Mouse (Mus musculus): ENCODE data around the gene Gzma. TPM values are rescaled to one million over a fixed set of nuclear protein-coding genes. Genes with fewer than 3 reads are reported as not detected.

Gzma gene
- polyA plus RNA-seq, 1 experiment = 15.8 TPM

DNA sequence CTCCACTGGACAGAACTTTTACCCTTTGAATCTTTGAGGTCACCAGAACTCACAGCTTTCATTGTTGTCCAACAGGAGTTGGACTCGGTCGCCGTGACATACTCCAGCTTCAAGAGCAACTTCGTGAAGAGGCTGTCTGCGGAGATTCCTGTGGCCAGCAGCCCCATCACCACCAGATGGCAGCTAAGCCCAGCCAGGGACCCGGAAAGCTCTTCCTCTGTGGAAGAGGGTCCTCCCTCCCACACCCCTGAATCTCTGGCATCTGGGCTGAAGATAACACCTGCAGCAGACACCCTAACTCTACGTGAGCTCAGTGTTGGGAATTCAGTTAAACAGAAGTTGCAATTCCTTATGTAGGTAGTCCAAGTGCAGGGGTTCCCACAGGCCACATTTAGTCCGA, 45.0 kb downstream of the Gzma start:
- Histone ChIP-seq H3K4me3 (ENCODE audit: control insufficient read depth, insufficient read depth, low read length) (no peak overlapping the region), H3K4me1 (replicated peaks; ENCODE audit: control insufficient read depth, insufficient read depth, low read length) (peaks cover 4% of the 10 kb centered on the region), H3K27me3 (ENCODE audit: control insufficient read depth, insufficient read depth, low read length) (no peaks in the 10 kb centered on the region), H3K27ac (ENCODE audit: control insufficient read depth, insufficient read depth, low read length) (no peak overlapping the region), H3K36me3 (ENCODE audit: control insufficient read depth, insufficient read depth, low read length) (no peaks in the 10 kb centered on the region)
- TF ChIP-seq POLR2A (IDR thresholded peaks at IDR 0.05; ENCODE audit: control insufficient read depth, extremely low read depth, insufficient read depth, low read length, poor library complexity) = no peak
- TF ChIP-seq CTCF (IDR thresholded peaks at IDR 0.05; ENCODE audit: borderline replicate concordance, control insufficient read depth, extremely low read depth, insufficient read depth, low read length, poor library complexity) = no peak
- DNase-seq = peak; percentile 23
- 66% methylated on average over 8 of the region's 8 CpGs for WGBS

GRCm38 (mm10) chr13:113054230-113054629, 46.6 kb downstream of the Gzma start:
- H3K4me1 ChIP-seq (replicated peaks; ENCODE audit: control insufficient read depth, insufficient read depth, low read length) = peaks cover 4% of the 10 kb centered on the region
- no peaks in the 10 kb centered on the region for H3K27me3 ChIP-seq (ENCODE audit: control insufficient read depth, insufficient read depth, low read length)
- no peak overlapping the region for H3K27ac ChIP-seq (ENCODE audit: control insufficient read depth, insufficient read depth, low read length)
- DNase-seq = peak; percentile 20
- H3K4me3 ChIP-seq (ENCODE audit: control insufficient read depth, insufficient read depth, low read length) = no peak overlapping the region
- no peaks in the 10 kb centered on the region for H3K36me3 ChIP-seq (ENCODE audit: control insufficient read depth, insufficient read depth, low read length)
- TF ChIP-seq CTCF (IDR thresholded peaks at IDR 0.05; ENCODE audit: borderline replicate concordance, control insufficient read depth, extremely low read depth, insufficient read depth, low read length, poor library complexity) (no peak), POLR2A (IDR thresholded peaks at IDR 0.05; ENCODE audit: control insufficient read depth, extremely low read depth, insufficient read depth, low read length, poor library complexity) (no peak)
- 46% methylated on average over 8 of the region's 8 CpGs for WGBS

- TF ChIP-seq CTCF (IDR thresholded peaks at IDR 0.05; ENCODE audit: borderline replicate concordance, control insufficient read depth, extremely low read depth, insufficient read depth, low read length, poor library complexity) = no peak
- no peak for TF ChIP-seq POLR2A (IDR thresholded peaks at IDR 0.05; ENCODE audit: control insufficient read depth, extremely low read depth, insufficient read depth, low read length, poor library complexity)
- no peaks in the 10 kb centered on the region for H3K36me3 ChIP-seq (ENCODE audit: control insufficient read depth, insufficient read depth, low read length)
- peaks cover 9% of the 10 kb centered on the region for H3K4me1 ChIP-seq (replicated peaks; ENCODE audit: control insufficient read depth, insufficient read depth, low read length)
- no peak for DNase-seq
- H3K4me3 ChIP-seq (ENCODE audit: control insufficient read depth, insufficient read depth, low read length) = no peak overlapping the region
- 73% methylated on average over 3 of the region's 3 CpGs for WGBS
- H3K27me3 ChIP-seq (ENCODE audit: control insufficient read depth, insufficient read depth, low read length) = no peaks in the 10 kb centered on the region
- H3K27ac ChIP-seq (ENCODE audit: control insufficient read depth, insufficient read depth, low read length) = no peak overlapping the region
Measured at GRCm38 (mm10) chr13:113047647-113048046, 53.1 kb downstream of the Gzma start.

GRCm38 (mm10) chr13:113047018-113047417, 53.8 kb downstream of the Gzma start:
- TF ChIP-seq CTCF (IDR thresholded peaks at IDR 0.05; ENCODE audit: borderline replicate concordance, control insufficient read depth, extremely low read depth, insufficient read depth, low read length, poor library complexity) (no peak), POLR2A (IDR thresholded peaks at IDR 0.05; ENCODE audit: control insufficient read depth, extremely low read depth, insufficient read depth, low read length, poor library complexity) (no peak)
- no peak for DNase-seq
- Histone ChIP-seq H3K4me1 (replicated peaks; ENCODE audit: control insufficient read depth, insufficient read depth, low read length) (peaks cover 9% of the 10 kb centered on the region), H3K27ac (ENCODE audit: control insufficient read depth, insufficient read depth, low read length) (no peak overlapping the region), H3K36me3 (ENCODE audit: control insufficient read depth, insufficient read depth, low read length) (no peaks in the 10 kb centered on the region), H3K27me3 (ENCODE audit: control insufficient read depth, insufficient read depth, low read length) (no peaks in the 10 kb centered on the region), H3K4me3 (ENCODE audit: control insufficient read depth, insufficient read depth, low read length) (no peak overlapping the region)

- Histone ChIP-seq H3K4me3 (ENCODE audit: control insufficient read depth, insufficient read depth, low read length) (peak within 1 kb of the TSS; percentile 20; the same call in 1 of the 2 replicates), H3K27ac (ENCODE audit: control insufficient read depth, insufficient read depth, low read length) (no peak within 1 kb of the TSS), H3K4me1 (replicated peaks; ENCODE audit: control insufficient read depth, insufficient read depth, low read length) (peaks cover 9% of the 10 kb centered on the region), H3K27me3 (ENCODE audit: control insufficient read depth, insufficient read depth, low read length) (no peaks in the 10 kb centered on the region), H3K36me3 (ENCODE audit: control insufficient read depth, insufficient read depth, low read length) (no peaks in the 10 kb centered on the region)
- WGBS = 12% methylated on average over 21 of the region's 21 CpGs
- DNase-seq = peak; percentile 48
- TF ChIP-seq POLR2A (IDR thresholded peaks at IDR 0.05; ENCODE audit: control insufficient read depth, extremely low read depth, insufficient read depth, low read length, poor library complexity) = no peak
- TF ChIP-seq CTCF (IDR thresholded peaks at IDR 0.05; ENCODE audit: borderline replicate concordance, control insufficient read depth, extremely low read depth, insufficient read depth, low read length, poor library complexity) = no peak
Measured at GRCm38 (mm10) chr13:113046211-113046883, 54.4 kb downstream of the Gzma start, which contains the start of gene Gpx8. Gpx8 (minus strand) TSS chr13:113046410.

- no peak for DNase-seq
- no peaks in the 10 kb centered on the region for H3K36me3 ChIP-seq (ENCODE audit: control insufficient read depth, insufficient read depth, low read length)
- no peak for TF ChIP-seq POLR2A (IDR thresholded peaks at IDR 0.05; ENCODE audit: control insufficient read depth, extremely low read depth, insufficient read depth, low read length, poor library complexity)
- no peak for TF ChIP-seq CTCF (IDR thresholded peaks at IDR 0.05; ENCODE audit: borderline replicate concordance, control insufficient read depth, extremely low read depth, insufficient read depth, low read length, poor library complexity)
- no peak overlapping the region for H3K4me3 ChIP-seq (ENCODE audit: control insufficient read depth, insufficient read depth, low read length)
- H3K27ac ChIP-seq (ENCODE audit: control insufficient read depth, insufficient read depth, low read length) = no peak overlapping the region
- no peaks in the 10 kb centered on the region for H3K27me3 ChIP-seq (ENCODE audit: control insufficient read depth, insufficient read depth, low read length)
- 65% methylated on average over 18 of the region's 18 CpGs for WGBS
- peaks cover 9% of the 10 kb centered on the region for H3K4me1 ChIP-seq (replicated peaks; ENCODE audit: control insufficient read depth, insufficient read depth, low read length)
Measured at GRCm38 (mm10) chr13:113045458-113046110, 55.2 kb downstream of the Gzma start.

Measured in thymus, adult 2 months (tissue).